Mouse (Mus musculus): ENCODE measurements around the gene Fam241a. TPM values are rescaled to one million over a fixed set of nuclear protein-coding genes. Genes with fewer than 3 reads are reported as not detected.

Gene Fam241a
- polyA plus RNA-seq, 1 experiment, result 3.1 TPM

DNA sequence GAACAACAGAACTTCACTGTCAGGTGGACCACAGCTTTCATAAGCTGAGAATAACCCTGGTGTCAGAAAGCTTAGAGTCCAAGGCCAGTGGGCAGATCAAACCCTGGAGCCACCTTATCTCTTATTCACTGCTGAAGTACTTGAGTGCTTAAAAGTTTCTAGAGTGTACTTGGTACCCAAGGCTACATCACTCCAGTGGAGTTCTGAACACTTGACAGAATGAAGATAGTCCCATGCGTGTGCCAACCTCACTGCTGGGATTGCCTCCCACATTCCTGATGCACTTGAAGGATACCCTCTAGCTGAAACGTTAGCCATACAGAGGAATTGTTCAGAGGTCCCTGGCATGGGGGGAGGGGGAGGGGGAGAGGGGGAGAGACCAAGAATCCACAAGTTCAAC is 14.4 kb downstream of the Fam241a start:
- 77% methylated on average over 2 of the region's 2 CpGs for WGBS
- no peak for DNase-seq (ENCODE audit: low read depth, low spot score)

DNA sequence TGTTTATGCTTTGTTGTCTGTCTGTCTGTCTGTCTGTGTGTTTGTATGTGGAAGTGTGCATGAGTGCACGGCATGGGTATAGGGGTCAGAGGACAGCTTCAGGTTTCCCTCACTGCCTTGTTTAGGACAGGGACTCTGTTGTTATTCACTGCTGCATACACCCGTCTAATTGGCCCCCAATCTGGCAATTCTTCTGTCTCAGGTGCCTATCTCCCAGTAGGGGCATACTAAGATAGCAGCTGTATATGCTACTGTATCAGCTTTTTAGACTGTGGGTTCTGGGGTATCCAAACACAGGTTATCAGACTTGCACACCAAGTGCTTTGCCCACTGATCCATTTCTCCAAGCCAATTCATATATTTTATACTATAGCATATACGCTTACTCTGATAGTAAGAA is 16.2 kb downstream of the Fam241a start:
- no peak for DNase-seq (ENCODE audit: low read depth, low spot score)
- 86% methylated on average over 3 of the region's 3 CpGs for WGBS

DNA sequence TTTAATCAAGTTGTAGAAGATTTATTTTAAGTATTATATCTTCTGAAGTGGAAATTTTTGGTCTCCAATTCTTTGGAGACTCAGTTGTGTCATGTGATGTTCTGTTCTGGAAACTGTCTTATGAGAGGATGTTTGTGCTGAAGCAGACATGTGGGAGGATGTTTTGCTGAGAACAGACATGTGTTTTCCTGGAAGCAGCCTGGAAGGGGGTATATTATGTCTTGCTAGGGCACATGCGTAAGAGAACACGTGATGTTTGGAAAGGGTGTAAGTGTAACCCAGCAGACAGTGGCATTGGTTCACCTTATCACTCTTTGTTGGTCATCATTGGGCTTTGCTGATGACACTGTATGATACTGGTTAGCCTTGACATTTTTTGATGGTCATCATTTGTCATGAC is 20.6 kb downstream of the Fam241a start:
- DNase-seq (ENCODE audit: low read depth, low spot score), result no peak
- 86% methylated on average over 2 of the region's 2 CpGs for WGBS

DNA sequence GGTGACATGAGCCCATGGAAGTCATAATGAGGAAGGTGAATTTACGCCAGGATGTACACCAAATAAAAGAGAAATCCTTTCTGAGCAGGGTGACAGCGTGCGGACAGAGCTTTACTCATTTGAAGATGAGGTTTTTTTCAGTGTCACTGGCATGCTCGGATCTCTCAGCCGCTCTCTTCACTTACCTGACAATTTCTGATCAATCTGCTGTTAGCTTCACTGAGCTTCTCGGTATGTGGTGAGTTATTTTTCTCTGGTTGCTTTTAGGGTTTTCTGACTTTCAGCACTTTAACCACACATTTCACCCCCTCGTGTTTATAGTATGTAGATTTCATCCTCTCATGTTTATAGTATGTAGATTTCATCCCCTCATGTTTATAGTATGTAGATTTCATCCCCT is 21.1 kb downstream of the Fam241a start:
- DNase-seq (ENCODE audit: low read depth, low spot score), result no peak
- WGBS, result 75% methylated on average over 7 of the region's 7 CpGs

DNA sequence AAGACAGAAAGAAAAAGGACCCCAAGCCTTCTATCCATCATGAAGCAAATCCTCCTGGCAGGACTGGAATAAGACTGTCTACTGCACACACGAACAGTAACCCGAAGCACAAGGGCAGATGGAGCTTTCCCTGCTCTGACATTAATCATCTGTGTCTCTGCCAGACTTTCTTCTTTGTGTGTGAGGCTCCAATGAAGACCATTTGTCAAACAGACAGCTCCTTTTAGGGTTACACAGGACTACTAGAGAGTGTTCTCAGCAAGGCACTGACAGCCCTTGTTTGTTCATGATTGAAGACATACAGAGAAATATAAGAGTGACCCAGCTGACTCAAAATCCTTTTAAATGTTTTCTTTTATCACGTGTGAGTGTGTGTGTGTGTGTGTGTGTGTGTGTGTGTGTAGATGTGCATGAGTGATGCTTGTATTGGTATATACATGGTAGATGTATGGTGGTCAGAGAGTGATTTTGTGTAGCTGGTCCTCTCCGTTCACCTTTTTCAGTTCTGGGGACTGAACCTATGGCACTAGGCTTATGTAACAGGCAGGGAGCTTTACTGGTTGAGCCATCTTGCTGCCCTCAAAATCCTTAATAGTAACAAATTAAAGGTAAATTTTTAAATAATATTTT is 21.8 kb downstream of the Fam241a start:
- 58% methylated on average over 4 of the region's 4 CpGs for WGBS
- DNase-seq (ENCODE audit: low read depth, low spot score), result no peak

DNA sequence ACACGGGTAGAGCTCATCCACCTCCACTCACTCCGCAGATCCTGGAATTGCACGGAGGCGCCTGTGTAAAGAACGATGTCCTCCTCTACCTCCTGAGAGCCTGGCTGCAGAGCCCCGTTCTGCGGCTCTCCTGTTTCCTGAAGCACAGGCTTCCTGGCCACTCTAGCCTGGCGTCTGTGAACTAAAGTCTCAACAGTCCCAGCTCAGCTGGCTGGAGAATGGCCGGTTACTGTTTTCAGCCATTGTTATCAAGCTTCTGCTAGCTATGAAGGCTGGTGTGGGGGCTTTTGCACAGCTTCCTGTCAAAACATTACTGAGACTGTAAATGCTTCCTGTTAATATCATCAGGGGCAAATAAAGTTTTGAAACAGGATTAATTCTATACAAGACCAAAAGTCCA is 24.5 kb downstream of the Fam241a start:
- DNase-seq (ENCODE audit: low read depth, low spot score), result no peak
- 83% methylated on average over 9 of the region's 9 CpGs for WGBS

DNA sequence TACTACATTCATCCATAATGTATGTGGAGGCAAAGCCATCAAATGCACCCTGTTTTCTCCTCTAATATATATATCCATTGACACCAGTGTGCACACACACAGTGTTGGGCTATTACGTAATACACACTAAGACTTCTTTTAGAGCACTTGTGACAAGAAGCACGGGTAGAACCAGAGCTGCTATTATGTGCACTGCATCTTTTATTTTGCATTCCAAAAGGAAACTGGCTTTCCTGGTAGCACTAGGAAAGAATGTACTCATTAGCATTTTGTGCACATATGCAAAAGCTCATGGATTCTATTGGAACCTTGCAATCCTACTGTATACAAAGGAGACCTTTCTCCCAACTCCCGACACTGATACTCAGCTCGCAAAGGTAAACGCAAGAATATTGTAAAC is 27.2 kb downstream of the Fam241a start:
- DNase-seq (ENCODE audit: low read depth, low spot score), result no peak
- 59% methylated on average over 5 of the region's 5 CpGs for WGBS

DNA sequence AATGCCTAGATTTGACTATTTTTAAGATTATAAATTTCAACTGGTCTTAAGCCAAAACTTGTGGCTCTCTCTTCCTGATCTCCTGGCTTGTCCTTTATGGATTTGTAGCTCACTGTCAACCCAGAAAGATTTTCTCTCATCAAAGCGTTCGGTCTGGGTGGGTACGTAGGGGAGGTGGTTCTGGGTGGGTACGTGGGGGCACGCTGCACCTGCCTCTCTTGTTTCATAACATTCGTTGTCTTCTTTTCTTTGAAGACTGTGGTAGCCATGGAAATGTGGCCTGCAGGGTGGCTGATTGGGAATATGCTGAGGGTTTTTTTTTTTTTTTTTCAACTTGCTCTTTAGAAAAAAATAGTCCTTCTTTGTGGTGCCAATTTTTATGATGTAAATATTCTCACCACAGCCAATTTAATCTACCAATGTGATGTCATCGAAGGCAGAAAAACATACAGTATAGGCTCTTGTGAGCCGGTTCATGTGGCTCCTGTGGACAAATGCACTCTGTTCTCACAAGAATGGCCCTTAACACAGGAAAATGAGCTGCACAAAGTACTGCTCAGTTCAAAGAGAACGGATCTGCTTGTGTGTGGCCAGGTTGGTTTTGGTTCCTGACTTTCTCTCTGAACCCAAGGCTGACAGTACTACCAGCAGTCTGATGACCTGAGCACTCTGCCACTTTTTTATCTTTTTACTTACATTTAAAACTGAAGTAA is 27.9 kb downstream of the Fam241a start:
- DNase-seq (ENCODE audit: low read depth, low spot score), result no peak
- 91% methylated on average over 9 of the region's 9 CpGs for WGBS

DNA sequence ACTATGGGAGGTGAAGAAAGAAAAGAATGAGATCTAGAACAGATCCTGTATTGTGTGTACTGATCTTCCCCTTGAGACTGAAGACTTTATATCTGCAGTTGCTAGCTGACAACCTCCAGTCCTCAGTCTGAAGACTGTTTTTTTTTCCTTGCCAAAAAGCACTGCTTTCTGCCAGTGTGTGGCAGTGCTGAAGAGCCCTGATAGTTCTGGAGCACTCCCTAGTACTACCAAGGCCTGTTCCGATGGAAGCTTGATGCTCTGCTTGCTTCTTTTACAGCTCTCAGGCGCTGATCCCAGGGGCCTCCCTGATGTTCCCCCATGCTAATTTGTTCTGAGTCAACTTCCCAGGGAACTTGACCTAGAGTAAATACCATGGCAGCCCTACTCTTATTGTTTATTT is 31.9 kb downstream of the Fam241a start:
- DNase-seq (ENCODE audit: low read depth, low spot score), result no peak
- WGBS, result 35% methylated on average over 2 of the region's 2 CpGs

DNA sequence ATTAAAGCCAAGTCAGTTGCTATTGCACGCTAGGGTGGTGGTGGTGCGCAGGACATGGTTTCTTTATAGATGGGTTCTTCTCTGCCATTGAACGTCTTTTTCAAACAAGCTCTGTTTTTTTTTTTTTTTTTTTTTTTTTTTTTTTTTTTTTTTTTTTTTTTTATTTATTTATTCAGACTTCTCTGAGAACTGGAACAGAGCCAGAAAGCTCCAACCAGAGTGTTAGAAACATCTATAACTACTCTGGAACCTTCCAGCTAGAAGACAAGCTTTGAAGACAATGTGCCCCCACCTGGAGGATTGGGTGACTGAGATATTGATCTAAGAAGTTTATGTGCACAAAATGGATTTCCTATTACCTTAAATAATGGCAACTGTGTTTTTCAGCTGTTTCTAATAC is 32.6 kb downstream of the Fam241a start:
- no peak for DNase-seq (ENCODE audit: low read depth, low spot score)
- 48% methylated on average over 3 of the region's 3 CpGs for WGBS

DNA sequence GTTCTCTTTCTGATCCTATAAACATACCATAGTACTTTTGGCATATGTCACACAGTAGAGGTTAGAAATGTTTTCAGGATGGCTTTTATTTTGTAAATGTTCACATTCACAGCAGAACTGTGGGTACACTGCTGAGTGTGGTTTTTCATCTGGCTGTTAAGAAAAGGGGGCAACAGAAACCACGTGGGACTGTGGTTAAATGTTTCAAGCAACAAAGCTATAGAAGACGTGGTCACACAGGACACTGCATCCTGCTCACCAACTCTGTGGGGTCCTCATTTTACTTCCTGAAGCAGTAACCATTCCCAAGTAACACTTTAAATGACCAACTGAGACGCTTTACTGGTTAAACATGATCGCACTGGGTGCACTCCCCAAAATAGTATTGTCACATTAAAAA is 33.6 kb downstream of the Fam241a start:
- DNase-seq (ENCODE audit: low read depth, low spot score), result no peak
- WGBS, result 76% methylated on average over 4 of the region's 4 CpGs

DNA sequence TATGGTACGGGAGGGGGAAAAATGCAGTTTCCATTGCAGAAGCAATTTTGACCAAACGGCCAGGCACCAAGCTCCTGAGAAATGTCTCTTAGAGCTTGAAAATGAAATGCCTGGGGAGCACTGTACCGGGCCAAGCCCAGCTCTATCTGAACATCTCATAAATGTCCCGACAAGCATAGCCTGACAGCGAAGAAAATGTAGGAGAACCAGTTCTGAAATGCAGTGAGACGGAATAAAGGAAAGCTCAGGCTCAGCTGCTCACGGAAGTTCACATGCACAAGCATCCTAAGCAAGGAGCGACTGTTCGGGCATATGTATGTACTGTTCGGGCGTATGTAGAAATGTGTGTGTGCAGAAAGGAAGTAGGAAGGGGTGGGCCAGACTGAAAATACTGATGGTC is 34.8 kb downstream of the Fam241a start:
- 50% methylated on average over 11 of the region's 11 CpGs for WGBS
- no peak for DNase-seq (ENCODE audit: low read depth, low spot score)

DNA sequence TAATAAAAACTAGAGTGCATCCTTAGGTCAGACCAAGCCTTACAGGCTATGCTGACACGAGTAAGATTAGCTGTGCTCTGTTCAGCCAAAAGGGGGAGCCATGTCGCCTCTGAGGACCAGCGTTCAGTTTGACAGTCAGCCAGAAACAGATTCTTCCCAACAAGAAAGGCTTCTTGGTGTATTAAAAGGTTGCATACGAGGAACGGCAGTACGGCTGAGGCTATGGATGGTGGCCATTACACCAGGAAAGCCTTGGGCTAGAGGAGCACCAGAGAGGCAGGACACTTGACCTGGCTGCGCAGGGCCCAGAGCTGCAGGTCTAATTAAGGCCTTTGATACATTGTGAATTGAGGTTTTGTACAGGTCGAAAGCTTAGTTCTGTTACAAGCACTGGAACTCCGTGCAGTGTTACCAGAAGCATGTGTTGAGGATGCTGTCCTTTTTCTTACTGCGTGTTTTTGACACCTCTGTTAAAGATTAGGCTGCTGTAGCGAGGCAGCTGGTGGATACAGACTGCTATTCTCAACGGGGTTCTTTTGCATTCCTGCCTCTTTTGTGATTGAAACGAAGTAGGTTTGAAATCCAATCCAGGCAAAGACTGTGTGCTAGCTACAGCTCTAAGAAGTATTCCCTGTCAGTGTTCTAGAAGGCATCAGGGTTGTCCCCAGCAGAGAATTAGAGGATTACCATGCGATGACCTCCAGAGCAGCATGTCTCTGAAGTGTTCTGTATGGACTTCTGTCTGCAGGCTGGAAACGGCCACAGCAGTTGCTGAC is 42.5 kb downstream of the Fam241a start:
- WGBS, result 37% methylated on average over 15 of the region's 15 CpGs
- no peak for DNase-seq (ENCODE audit: low read depth, low spot score)

DNA sequence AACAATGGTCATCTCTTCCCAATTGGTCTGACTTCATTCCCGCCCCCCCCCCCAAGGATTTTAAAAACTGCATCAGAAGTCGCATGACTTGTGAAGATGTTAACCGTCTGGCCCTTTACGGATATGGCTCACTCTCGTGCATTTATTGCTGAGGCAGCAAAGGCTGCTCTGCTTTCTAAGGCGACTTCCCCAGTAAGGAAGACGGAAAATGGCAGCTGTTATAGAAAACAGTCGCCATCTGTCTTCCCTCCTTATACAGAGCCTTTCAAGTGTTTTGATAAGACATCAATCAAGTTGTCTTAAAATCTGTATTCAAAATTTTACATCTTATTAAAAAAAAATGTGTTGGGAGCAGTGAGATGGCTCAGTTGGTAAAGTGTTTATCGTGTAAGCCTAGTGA is 43.4 kb downstream of the Fam241a start:
- no peak for DNase-seq (ENCODE audit: low read depth, low spot score)
- 74% methylated on average over 9 of the region's 9 CpGs for WGBS

DNA sequence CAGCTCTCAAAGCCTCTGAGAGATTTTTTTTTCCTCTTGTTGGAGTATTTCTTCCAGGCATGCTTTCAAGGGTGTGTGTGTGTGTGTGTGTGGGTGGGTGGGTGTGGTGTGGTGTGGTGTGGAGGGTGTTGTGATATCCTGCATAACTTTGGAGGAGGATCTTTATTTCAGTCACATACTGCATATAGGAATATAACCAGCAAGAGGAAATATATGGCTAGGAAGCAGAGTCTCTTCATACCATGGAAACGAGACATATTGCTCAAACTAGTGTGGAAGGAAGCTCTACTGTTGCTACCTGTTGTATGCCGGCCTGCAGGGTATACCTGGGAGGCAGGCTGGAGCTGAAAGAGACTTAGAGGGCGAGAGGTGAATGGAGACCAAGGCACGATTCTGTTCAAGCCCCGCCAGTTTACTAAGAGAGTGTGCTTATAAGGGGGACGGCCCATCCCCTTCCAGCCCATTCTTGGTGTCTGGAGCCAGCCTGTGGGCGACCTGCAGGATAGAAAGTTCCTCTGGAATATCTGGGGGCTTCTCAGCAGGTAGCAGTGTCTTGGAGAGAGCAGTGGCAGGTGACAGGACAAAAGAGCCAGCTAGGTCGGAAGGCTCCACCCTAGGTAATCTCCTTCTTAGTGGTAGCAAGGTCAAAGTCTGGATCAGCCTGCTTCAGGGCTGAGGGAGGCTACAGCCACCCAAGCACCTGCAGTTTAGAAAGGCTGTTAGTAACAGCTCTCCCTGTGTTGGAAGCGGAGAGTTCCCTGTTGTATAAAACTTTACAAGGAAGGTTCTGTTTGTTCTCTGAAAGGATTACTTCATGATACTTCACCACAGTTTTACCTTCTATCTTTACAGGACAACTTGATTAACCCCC is 45.1 kb downstream of the Fam241a start:
- no peak for DNase-seq (ENCODE audit: low read depth, low spot score)
- 29% methylated on average over 9 of the region's 9 CpGs for WGBS

DNA sequence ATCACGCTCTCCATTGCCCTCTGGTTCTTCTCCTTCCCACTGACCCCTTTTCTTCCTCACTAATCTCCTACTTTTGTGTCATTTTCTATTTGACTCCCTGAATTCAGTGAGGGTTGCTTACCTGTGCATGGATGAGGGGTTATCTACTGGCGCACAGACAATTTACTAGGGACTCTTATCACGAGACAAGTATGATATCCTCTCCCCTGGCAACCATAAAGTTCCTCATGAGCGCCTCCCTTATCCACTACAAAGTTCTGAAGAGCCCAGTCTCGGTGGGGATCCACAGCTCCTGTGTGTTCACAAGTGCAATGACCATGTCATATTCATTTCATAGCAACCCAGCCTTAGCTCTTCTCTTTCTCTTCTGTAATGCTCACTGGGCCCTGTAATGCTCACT is 46.2 kb downstream of the Fam241a start:
- WGBS, result 61% methylated on average over 5 of the region's 5 CpGs
- DNase-seq (ENCODE audit: low read depth, low spot score), result no peak

DNA sequence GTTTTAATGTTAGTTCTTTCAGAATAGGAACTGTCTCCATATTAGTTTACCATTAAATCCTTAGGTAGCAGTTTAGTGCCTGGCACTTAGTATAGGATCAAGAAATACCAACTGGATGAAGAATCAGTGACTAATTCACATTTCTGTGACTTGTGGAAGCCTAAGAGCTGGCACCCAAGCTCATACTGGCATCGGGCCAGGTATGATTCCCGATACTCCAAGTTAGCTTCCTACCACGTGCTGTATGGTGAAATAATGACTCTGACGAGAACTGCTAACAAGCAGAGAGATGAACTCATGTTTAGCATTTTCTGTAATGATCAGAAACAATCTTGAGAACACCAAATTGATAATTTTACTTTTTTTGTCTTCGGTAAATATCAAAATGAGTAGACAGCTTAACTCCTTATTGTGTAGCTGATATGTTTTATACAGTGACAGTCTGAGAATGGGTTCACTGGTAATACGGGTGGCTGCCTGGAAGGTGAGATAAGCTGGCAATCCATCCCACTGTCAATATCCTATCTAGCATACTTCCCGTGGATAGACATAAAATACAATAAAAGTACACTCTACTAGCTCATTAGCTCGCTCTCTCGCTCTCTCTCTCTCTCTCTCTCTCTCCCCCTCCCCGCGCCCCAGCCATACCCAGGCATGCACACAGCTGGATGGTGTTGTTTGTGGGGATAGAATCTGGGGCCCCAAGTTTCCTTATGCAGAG is 47.9 kb downstream of the Fam241a start:
- 52% methylated on average over 11 of the region's 11 CpGs for whole genome bisulfite sequencing
- DNase-seq (ENCODE audit: low read depth, low spot score), result no peak

DNA sequence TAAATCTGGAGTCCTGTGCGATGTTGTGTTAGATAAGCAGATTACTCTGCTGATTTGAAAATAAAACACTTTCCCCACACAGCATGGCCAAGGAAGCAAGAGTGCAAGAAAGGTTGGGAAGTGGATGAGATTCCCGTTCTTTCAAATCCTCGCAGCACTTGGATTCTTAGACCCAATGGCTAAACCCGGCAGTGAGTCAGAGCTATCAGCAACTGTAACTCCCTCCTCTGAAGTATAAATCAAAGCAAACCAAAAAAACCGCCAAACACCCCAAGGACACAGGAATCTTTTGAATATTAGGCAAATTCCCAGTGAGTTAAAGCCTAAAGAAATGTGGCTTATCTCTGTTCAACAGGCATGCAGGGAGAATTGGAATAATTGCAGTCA is 52.2 kb downstream of the Fam241a start:
- 71% methylated on average over 5 of the region's 5 CpGs for WGBS

DNA sequence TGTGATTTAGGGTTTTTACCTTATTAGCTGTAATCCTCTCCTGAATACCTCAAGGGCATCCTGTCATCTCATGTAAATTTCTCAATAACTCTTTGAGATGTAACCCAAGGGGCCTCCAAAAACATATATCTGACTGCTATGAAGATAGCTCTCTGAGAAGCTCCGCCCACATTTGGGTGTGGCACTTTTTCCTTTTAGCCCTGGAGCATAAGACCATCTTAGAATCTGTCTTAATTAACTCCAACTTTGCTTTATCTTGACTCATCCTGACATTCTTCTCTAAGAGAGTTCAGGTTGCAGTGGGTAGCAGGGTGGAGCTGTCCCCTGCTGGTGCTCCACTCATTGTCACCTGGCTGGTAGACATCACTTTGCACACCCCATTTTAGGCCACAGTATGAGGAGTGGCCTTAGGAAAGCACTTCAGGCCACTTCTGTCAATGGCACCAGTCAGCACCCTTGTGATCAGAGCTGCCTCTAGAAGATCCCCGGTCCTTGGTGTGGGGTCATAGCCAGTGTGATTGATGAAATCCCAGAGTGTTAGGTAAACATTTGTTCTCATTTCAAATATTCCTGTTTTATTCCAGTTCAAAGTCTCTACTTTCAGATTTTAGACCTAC is 52.7 kb downstream of the Fam241a start:
- DNase-seq (ENCODE audit: low read depth, low spot score), result no peak
- WGBS, result 56% methylated on average over 2 of the region's 2 CpGs

More for the DNA sequence above, 52.2 kb downstream of the Fam241a start:
- DNase-seq (ENCODE audit: low read depth, low spot score), result no peak

Measured in large intestine, adult 2 months (tissue).